Mouse (Mus musculus) thymus, adult 2 months (tissue): ENCODE results near the gene Zfp202.

Experiments
- CTCF ChIP-seq: fragments of 200-500 bp; IDR thresholded peaks from 2 replicates; pipeline ENCODE4 v1.5.1; 2012; ENCODE audit warnings: mild to moderate bottlenecking, control low read depth, low read length, moderate library complexity, borderline replicate concordance; ENCODE audit not compliant: control insufficient read depth, poor library complexity, insufficient read depth; ENCODE audit errors: extremely low read depth
- POLR2A ChIP-seq: fragments of 200-500 bp; IDR thresholded peaks from 2 replicates; pipeline ENCODE4 v1.6.1; 2012; ENCODE audit warnings: mild to moderate bottlenecking, low read length, control low read depth, moderate library complexity; ENCODE audit not compliant: control insufficient read depth, poor library complexity, insufficient read depth; ENCODE audit errors: extremely low read depth

GRCm38 (mm10) chr9:40235220-40235619, 43.1 kb downstream of the Zfp202 start:
- TF ChIP-seq CTCF (no peak), POLR2A (no peak)
